Mouse (Mus musculus): ENCODE measurements at regions not wholly inside any gene's neighbourhood (a gene's known extent, or its start where the extent isn't known, plus 50 kb on each side); places are given as distances from the start of the nearest gene placed in this dataset.
"Not testable (repeated sequence)": the region's sequence is repeated elsewhere in the genome, so short reads cannot be mapped to it uniquely, and the experiment has no call there.

DNA sequence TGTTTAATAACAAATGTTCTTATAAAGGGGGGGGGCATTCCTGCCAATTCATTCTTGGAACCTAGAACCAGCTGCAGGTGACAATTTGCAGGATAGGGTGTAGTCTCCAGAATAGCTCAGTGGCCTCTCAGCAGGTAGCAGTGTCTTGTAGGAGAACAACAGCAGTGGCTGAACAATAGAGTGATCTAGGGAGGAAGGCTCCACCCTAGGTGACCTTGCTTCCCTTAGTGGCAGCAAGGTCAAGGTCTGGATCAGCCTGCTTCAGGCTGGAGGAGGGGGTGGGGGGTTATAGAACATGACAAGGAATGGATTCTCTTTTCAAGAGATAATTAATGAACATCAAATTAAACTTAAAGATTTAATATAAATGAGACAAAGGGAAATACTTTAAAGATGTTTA, 358.5 kb upstream of the Tgif2lx2 start:
- peak; percentile 85 for DNase-seq (ENCODE audit: low read depth, low spot score)

DNA sequence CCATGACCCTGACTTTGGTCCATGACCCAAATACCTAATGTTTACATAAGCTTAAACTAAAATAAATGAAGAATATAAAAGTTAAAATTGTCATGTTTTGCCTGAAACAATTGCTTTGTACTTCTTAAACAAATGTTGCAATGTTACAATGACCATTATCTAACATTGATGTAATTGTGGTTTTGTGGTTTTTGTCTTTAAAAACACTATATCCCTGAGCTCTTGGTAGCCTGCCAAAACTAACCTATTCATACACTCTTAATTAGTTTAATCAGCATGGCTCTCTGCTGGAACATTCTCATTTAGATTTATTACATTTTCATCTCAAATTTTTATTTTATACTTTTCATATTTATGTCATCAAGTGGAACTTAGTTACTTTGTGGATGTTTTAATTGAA, 314.4 kb upstream of the Tgif2lx2 start:
- DNase-seq (ENCODE audit: low read depth, low spot score): no peak

- not testable (repeated sequence) for DNase-seq (ENCODE audit: low read depth, low spot score)
Measured at GRCm38 (mm10) chrX:118117121-118117520, 309.9 kb upstream of the Tgif2lx2 start.

DNA sequence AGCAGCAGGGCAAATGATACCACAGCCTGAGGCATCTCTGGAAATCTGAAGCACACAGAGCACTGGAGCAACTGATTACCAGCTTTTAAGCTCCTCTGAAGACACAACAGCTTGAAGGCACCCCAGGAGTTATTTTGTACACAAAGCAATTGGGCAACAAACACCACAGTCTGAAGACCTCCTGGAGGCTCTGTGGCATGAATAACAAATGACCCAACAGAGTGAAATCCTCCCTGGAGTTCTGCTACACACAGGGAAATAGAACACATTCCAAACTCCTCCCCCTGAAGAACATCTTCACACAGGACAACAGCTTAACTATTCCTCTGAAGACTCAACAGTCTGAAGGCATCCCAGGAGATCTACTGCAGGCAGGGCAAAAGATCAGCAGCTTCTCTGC, 291.8 kb upstream of the Tgif2lx2 start:
- peak; percentile 78 for DNase-seq (ENCODE audit: low read depth, low spot score)

Measured in R1 (cell line).